In genomic region chr5:138778731-138779463, GRCm38 (mm10) we compare ENCODE assay signal across 10 mouse cellular contexts. TPM values are rescaled to one million over a fixed set of nuclear protein-coding genes. Genes with fewer than 3 reads are reported as not detected.
DNase-seq lines count a peak whose midpoint lies in the region; ATAC-seq and TF ChIP-seq lines count a peak whose summit lies in the region.
"Had no signal": no experiment of that assay in that cellular context is flagged by ENCODE, and none has a peak within 500 bp of the region (broad histone marks: within the 10 kb centered on the region; RNA-seq: fewer than 3 reads in every experiment).

No protein-coding gene starts in this region.

- TF ChIP-seq CTCF in lung, postnatal 0 days (IDR thresholded peaks at IDR 0.05): no peak

- DNase-seq in heart, postnatal 36 days: no peak
- DNase-seq in layer of hippocampus, adult 8-10 months (ENCODE audit: low spot score in 2 of 2): peak; percentile 50 to 53
- DNase-seq in neural tube, embryonic 10.5 days (ENCODE audit: extremely low spot score, low spot score): peak; percentile 32
- no peak for DNase-seq in spleen, adult 18-20 months
- DNase-seq in gastrocnemius, adult 8-10 months (ENCODE audit: low spot score in 2 of 2): no peak
- no peak for DNase-seq in lung, postnatal 0 days (ENCODE audit: low spot score)

- no peaks in the 10 kb centered on the region for H3K27me3 ChIP-seq in heart, embryonic 15.5 days
- H3K27me3 ChIP-seq in hindbrain, embryonic 12.5 days: no peaks in the 10 kb centered on the region
- no peaks in the 10 kb centered on the region for H3K27me3 ChIP-seq in lung, postnatal 0 days (replicated peaks; ENCODE audit: insufficient read depth, low read length)

- H3K9ac ChIP-seq in heart, embryonic 15.5 days: no peak overlapping the region
- 0 out of 2 replicates have a peak overlapping the region, but pooled peaks have one; percentile 9 for H3K9ac ChIP-seq in hindbrain, embryonic 12.5 days
- H3K9ac ChIP-seq in lung, postnatal 0 days (replicated peaks; ENCODE audit: low read depth): no peak overlapping the region

- no peak overlapping the region for H3K4me2 ChIP-seq in heart, embryonic 15.5 days
- 0 out of 2 replicates have a peak overlapping the region, but pooled peaks have one; percentile 2 for H3K4me2 ChIP-seq in hindbrain, embryonic 12.5 days (replicated peaks)
- H3K4me2 ChIP-seq in lung, postnatal 0 days (replicated peaks; ENCODE audit: low read depth, low read length): no peak overlapping the region

- ATAC-seq in heart, embryonic 15.5 days (replicated peaks; ENCODE audit: insufficient number of reproducible peaks, insufficient read depth, low FRiP score, low read depth): 0 out of 2 replicates have a peak, but pooled peaks have one; percentile 23
- ATAC-seq in hindbrain, embryonic 12.5 days (ENCODE audit: low FRiP score): peak; percentile 89
- ATAC-seq in lung, postnatal 0 days: no peak

- no peaks in the 10 kb centered on the region for H3K36me3 ChIP-seq in heart, embryonic 15.5 days
- peaks cover 20% of the 10 kb centered on the region; the same call in 1 of the 2 replicates for H3K36me3 ChIP-seq in hindbrain, embryonic 12.5 days
- H3K36me3 ChIP-seq in lung, postnatal 0 days (ENCODE audit: insufficient read depth, low read length): no peaks in the 10 kb centered on the region

- H3K4me3 ChIP-seq in heart, embryonic 15.5 days: no peak overlapping the region
- H3K4me3 ChIP-seq in hindbrain, embryonic 12.5 days: no peak overlapping the region
- H3K4me3 ChIP-seq in lung, postnatal 0 days (ENCODE audit: low read depth, low read length): no peak overlapping the region

- peaks cover 15% of the 10 kb centered on the region for H3K4me1 ChIP-seq in heart, embryonic 15.5 days (replicated peaks)
- H3K4me1 ChIP-seq in hindbrain, embryonic 12.5 days: peaks cover 44% of the 10 kb centered on the region
- H3K4me1 ChIP-seq in lung, postnatal 0 days (ENCODE audit: insufficient read depth, low read depth, low read length): peaks cover 5% of the 10 kb centered on the region; the same call in 1 of the 2 replicates

- TF ChIP-seq EP300 in lung, postnatal 0 days (IDR thresholded peaks at IDR 0.05): no peak

- intact Hi-C loops in heart, postnatal 36 days (cut with DNase I): no loop called here

- no peak overlapping the region for H3K27ac ChIP-seq in heart, embryonic 15.5 days
- H3K27ac ChIP-seq in hindbrain, embryonic 12.5 days: peak overlapping the region; percentile 85
- no peak overlapping the region for H3K27ac ChIP-seq in lung, postnatal 0 days (ENCODE audit: low read length)

- H3K9me3 ChIP-seq in heart, embryonic 15.5 days (replicated peaks): no peaks in the 10 kb centered on the region
- no peaks in the 10 kb centered on the region for H3K9me3 ChIP-seq in hindbrain, embryonic 12.5 days (replicated peaks)
- H3K9me3 ChIP-seq in lung, postnatal 0 days (ENCODE audit: low read length): no peaks in the 10 kb centered on the region

- 53% methylated on average over 9 of the region's 9 CpGs for WGBS in heart, embryonic 15.5 days
- WGBS in hindbrain, embryonic 12.5 days: 36% methylated on average over 9 of the region's 9 CpGs
- 70% methylated on average over 9 of the region's 9 CpGs for WGBS in lung, postnatal 0 days

RNA-seq across cellular contexts. Expression of gene Fam20c, which starts 24.6 kb away (rescaled TPM):
- 6.1 and 9.8 TPM in 2 replicates for polyA plus RNA-seq in heart, embryonic 15.5 days (2015; fragmentation: Nextera tagmentation; extraction: Ambion mirVana)
- total RNA-seq in heart, postnatal 36 days (2021): 10 to 100 TPM; 10.3 to 12.5 TPM
- 44.1 and 45.8 TPM in 2 replicates for polyA plus RNA-seq in hindbrain, embryonic 12.5 days (2016; fragmentation: Nextera tagmentation; extraction: Ambion mirVana)
- 10 to 100 TPM; 32.2 to 47.0 (median 38.6) TPM for total RNA-seq in layer of hippocampus, adult 8-10 months (2022)
- 10 to 100 TPM; 12.8 to 30.8 (median 19.1) TPM for total RNA-seq in gastrocnemius, adult 8-10 months (2022)
- polyA plus RNA-seq in lung, postnatal 0 days (2015; fragmentation: Nextera tagmentation; extraction: Ambion mirVana): 4.9 and 5.6 TPM in 2 replicates

RNA-seq across cellular contexts. Expression of gene Gm5294, which starts 41.0 kb away (rescaled TPM):
- not detected in 2 replicates for polyA plus RNA-seq in heart, embryonic 15.5 days (2015; fragmentation: Nextera tagmentation; extraction: Ambion mirVana)
- not detected for total RNA-seq in heart, postnatal 36 days (2021)
- polyA plus RNA-seq in hindbrain, embryonic 12.5 days (2016; fragmentation: Nextera tagmentation; extraction: Ambion mirVana): 0.46 and 0.64 TPM in 2 replicates
- total RNA-seq in layer of hippocampus, adult 8-10 months (2022): not detected
- total RNA-seq in gastrocnemius, adult 8-10 months (2022): not detected
- polyA plus RNA-seq in lung, postnatal 0 days (2015; fragmentation: Nextera tagmentation; extraction: Ambion mirVana): not detected in 2 replicates
- polyA plus RNA-seq: C2C12; large intestine, adult 2 months had no signal

Comparison
In these comparisons a context has a peak if more than half of its experiments do, and no peak if none do; other contexts are left out.
1. DNase-seq: peak in layer of hippocampus, adult 8-10 months (2 of 2) and neural tube, embryonic 10.5 days (single experiment); none in heart, postnatal 36 days (0 of 2), spleen, adult 18-20 months (0 of 2), gastrocnemius, adult 8-10 months (0 of 2) and lung, postnatal 0 days (single experiment).